Mouse (Mus musculus) C2C12 (cell line): Measurements from ENCODE around the gene Tmem190. TPM values are rescaled to one million over a fixed set of nuclear protein-coding genes. Genes with fewer than 3 reads are reported as not detected.

Experiments used
- H3K27me3 ChIP-seq: one replicate; pipeline ENCODE4 v1.6.1; 2011; ENCODE audit not compliant: control insufficient read depth, insufficient read depth, insufficient read length
- H3K36me3 ChIP-seq: one replicate; pipeline ENCODE4 v1.6.1; 2011; ENCODE audit not compliant: control insufficient read depth, insufficient read depth
- H3K4me3 ChIP-seq: one replicate; pipeline ENCODE4 v1.5.1; 2011; ENCODE audit warnings: mild to moderate bottlenecking, control low read depth; ENCODE audit not compliant: poor library complexity, insufficient read depth, severe bottlenecking
- H3K79me2 ChIP-seq: one replicate; pipeline ENCODE4 v1.6.1; 2011; ENCODE audit not compliant: control insufficient read depth, insufficient read depth
- H3K79me3 ChIP-seq: one replicate; pipeline ENCODE4 v1.6.1; 2011; ENCODE audit warnings: low read depth, control low read depth
- H3ac ChIP-seq: one replicate; pipeline ENCODE3; 2011; ENCODE audit warnings: low read depth; ENCODE audit not compliant: control insufficient read depth, insufficient read length
- CEBPB ChIP-seq: IDR thresholded peaks from one replicate; pipeline ENCODE4 v1.6.1; 2011; ENCODE audit warnings: low read depth, mild to moderate bottlenecking, control low read depth, moderate library complexity
- CTCF ChIP-seq: IDR thresholded peaks from one replicate; pipeline ENCODE4 v1.5.1; 2011; ENCODE audit not compliant: control insufficient read depth, insufficient read depth, insufficient read length
- FOSL1 ChIP-seq: IDR thresholded peaks from one replicate; pipeline ENCODE4 v1.8.0; 2011; ENCODE audit warnings: mild to moderate bottlenecking, low read length; ENCODE audit not compliant: poor library complexity, insufficient read depth, severe bottlenecking
- MAX ChIP-seq: IDR thresholded peaks from one replicate; pipeline ENCODE4 v1.6.1; 2011; ENCODE audit warnings: mild to moderate bottlenecking, control low read depth
- MYOD1 ChIP-seq: IDR thresholded peaks from one replicate; pipeline ENCODE4 v1.6.1; 2011; ENCODE audit warnings: low read depth; ENCODE audit not compliant: control insufficient read depth, insufficient read length
- MYOG ChIP-seq: IDR thresholded peaks from one replicate; pipeline ENCODE4 v1.6.1; 2011; ENCODE audit not compliant: control insufficient read depth, insufficient read length; ENCODE audit errors: extremely low read depth
- USF1 ChIP-seq: IDR thresholded peaks from one replicate; pipeline ENCODE4 v1.6.1; 2011; ENCODE audit warnings: low read depth, mild to moderate bottlenecking, control low read depth, moderate library complexity
- polyA plus RNA-seq: library from polyadenylated mRNA; unstranded; fragments of >200 nt; fragmentation: generic; extraction: Trizol; gene quantifications from one replicate; pipeline ENCODE4 v1.2.1, GENCODE M21; 2012; ENCODE audit warnings: missing spikeins

Tmem190 gene
- polyA plus RNA-seq, 1 experiment = 0.84 TPM

GRCm38 (mm10) chr7:4741151-4741550, 41.6 kb upstream of the Tmem190 start:
- Histone ChIP-seq H3ac (peak overlapping the region; percentile 61), H3K27me3 (no peaks in the 10 kb centered on the region), H3K36me3 (no peaks in the 10 kb centered on the region), H3K79me3 (peaks cover 2% of the 10 kb centered on the region), H3K4me3 (peak overlapping the region; percentile 57), H3K79me2 (peaks cover 7% of the 10 kb centered on the region)
- TF ChIP-seq FOSL1 (no peak), CTCF (no peak), CEBPB (no peak), USF1 (no peak), MAX (no peak), MYOD1 (no peak), MYOG (no peak)

DNA sequence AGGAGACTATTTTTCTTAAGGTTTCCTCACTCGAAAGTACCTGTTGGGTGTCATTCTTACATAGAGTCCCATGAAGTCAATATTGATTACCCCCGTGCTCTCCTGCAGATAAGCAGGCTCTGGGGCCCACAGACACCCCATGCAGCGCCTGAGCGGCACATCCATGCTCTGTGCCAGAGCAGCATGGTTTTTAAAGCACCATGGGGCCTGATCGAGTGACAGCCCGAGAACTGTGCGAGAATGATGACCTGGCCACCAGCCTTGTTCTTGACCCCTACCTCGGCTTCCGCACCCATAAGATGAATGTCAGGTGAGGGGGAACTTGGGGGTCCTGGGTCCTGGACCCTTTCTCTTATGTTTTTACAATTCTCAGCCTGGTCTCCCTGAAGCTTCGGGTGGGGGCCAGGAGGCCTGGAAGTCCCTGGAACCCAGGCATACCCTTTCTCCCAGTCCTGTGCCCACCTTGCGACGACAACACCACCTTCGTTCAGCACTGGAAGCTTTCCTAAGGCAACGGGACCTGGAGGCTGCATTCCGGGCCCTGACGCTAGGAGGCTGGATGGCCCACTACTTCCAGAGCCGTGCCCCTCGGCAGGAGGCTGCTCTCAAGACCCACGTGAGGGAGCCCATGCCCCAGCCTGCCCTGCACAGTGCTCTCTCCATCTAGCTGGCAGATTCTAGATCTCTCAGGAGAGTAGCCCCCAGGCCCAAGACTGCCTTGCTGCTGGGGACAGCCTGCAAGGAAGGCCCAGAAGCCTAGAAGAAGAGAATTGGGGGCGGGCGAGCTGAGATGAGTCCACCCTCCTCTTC, 40.9 kb upstream of the Tmem190 start:
- TF ChIP-seq CTCF (no peak), FOSL1 (no peak), MYOD1 (no peak), MYOG (no peak), USF1 (no peak)
- peaks cover 2% of the 10 kb centered on the region for H3K79me3 ChIP-seq
- peaks cover 7% of the 10 kb centered on the region for H3K79me2 ChIP-seq
- H3K36me3 ChIP-seq = no peaks in the 10 kb centered on the region
- H3K4me3 ChIP-seq = no peak overlapping the region
- H3K27me3 ChIP-seq = no peaks in the 10 kb centered on the region
- no peak overlapping the region for H3ac ChIP-seq

- Histone ChIP-seq H3K79me3 (peaks cover 2% of the 10 kb centered on the region), H3K27me3 (no peaks in the 10 kb centered on the region), H3K4me3 (no peak overlapping the region), H3K36me3 (no peaks in the 10 kb centered on the region), H3K79me2 (peaks cover 7% of the 10 kb centered on the region), H3ac (no peak overlapping the region)
- TF ChIP-seq CTCF = no peak
- no peak for TF ChIP-seq CEBPB
- no peak for TF ChIP-seq USF1
- TF ChIP-seq FOSL1 = no peak
- no peak for TF ChIP-seq MYOD1
- TF ChIP-seq MYOG = no peak
- no peak for TF ChIP-seq MAX
These were observed 40.3 kb upstream of the Tmem190 start for GRCm38 (mm10) chr7:4742482-4742819.

GRCm38 (mm10) chr7:4743354-4743753, 39.4 kb upstream of the Tmem190 start:
- peaks cover 7% of the 10 kb centered on the region for H3K79me2 ChIP-seq
- H3K79me3 ChIP-seq = peaks cover 2% of the 10 kb centered on the region
- no peak for TF ChIP-seq MYOD1
- no peak for TF ChIP-seq USF1
- no peak for TF ChIP-seq FOSL1
- no peak for TF ChIP-seq MYOG
- no peak for TF ChIP-seq CTCF
- no peak for TF ChIP-seq CEBPB
- TF ChIP-seq MAX = no peak
- H3K4me3 ChIP-seq = no peak overlapping the region
- H3K36me3 ChIP-seq = no peaks in the 10 kb centered on the region
- no peak overlapping the region for H3ac ChIP-seq
- H3K27me3 ChIP-seq = no peaks in the 10 kb centered on the region

DNA sequence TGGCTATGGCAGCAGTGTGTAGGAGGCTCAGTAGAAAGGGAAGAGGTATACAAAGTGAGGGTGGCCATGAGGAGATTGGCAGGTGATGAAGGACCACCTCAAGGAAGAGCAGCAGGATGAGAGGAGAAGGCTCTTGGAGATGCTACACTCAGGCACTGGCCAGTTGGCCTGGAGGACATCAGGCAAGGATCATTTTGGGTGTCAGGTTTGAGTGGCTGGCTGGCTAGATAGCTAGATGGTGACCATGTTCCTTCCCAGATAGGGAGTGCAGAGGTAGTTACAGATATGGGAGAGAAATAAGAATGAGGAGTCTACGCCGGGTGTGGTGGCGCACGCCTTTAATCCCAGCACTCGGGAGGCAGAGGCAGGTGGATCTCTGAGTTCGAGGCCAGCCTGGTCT, 37.9 kb upstream of the Tmem190 start:
- Histone ChIP-seq H3K4me3 (no peak overlapping the region), H3K36me3 (no peaks in the 10 kb centered on the region), H3K27me3 (no peaks in the 10 kb centered on the region), H3K79me3 (peaks cover 2% of the 10 kb centered on the region), H3K79me2 (peaks cover 7% of the 10 kb centered on the region), H3ac (no peak overlapping the region)
- TF ChIP-seq FOSL1 (no peak), MYOG (no peak), MAX (no peak), CEBPB (no peak), CTCF (no peak), MYOD1 (no peak), USF1 (no peak)
